Mouse (Mus musculus) kidney, embryonic 14.5 days (tissue): ENCODE results near the gene Scn1a. TPM values are rescaled to one million over a fixed set of nuclear protein-coding genes. Genes with fewer than 3 reads are reported as not detected.

ENCODE experiments used
- ATAC-seq: fragments of 200-750 bp; cut with Nextera tagmentation; 2 replicates; pipeline ENCODE4 v1.8.0; 2017; ENCODE audit warnings: moderate number of reproducible peaks, mild to moderate bottlenecking, moderate TSS enrichment, moderate library complexity; ENCODE audit not compliant: low FRiP score, low TSS enrichment
- H3K27ac ChIP-seq: fragments of 300-500 bp; sonication (generic); 2 replicates; pipeline ENCODE4 v1.5.1; 2014; ENCODE audit warnings: low read depth, mild to moderate bottlenecking, low read length, moderate library complexity, mixed read lengths
- H3K27me3 ChIP-seq: fragments of 300-500 bp; sonication (generic); 2 replicates; pipeline ENCODE4 v1.6.1; 2014; ENCODE audit warnings: mild to moderate bottlenecking, low read length; ENCODE audit not compliant: control insufficient read depth, insufficient read depth
- H3K36me3 ChIP-seq: fragments of 300-500 bp; sonication (generic); 2 replicates; pipeline ENCODE4 v1.6.1; 2014; ENCODE audit warnings: low read length, mixed read lengths; ENCODE audit not compliant: control insufficient read depth, insufficient read depth
- H3K4me1 ChIP-seq: fragments of 300-500 bp; sonication (generic); 2 replicates; pipeline ENCODE4 v1.6.1; 2014; ENCODE audit warnings: low read length, mixed read lengths; ENCODE audit not compliant: control insufficient read depth, insufficient read depth
- H3K4me2 ChIP-seq: fragments of 300-500 bp; sonication (generic); replicated peaks from 2 replicates; pipeline ENCODE4 v1.6.1; 2014; ENCODE audit warnings: low read depth, mild to moderate bottlenecking, low read length
- H3K4me3 ChIP-seq: fragments of 300-500 bp; sonication (generic); 2 replicates; pipeline ENCODE4 v1.5.1; 2014; ENCODE audit warnings: mild to moderate bottlenecking, low read length
- H3K9ac ChIP-seq: fragments of 300-500 bp; sonication (generic); 2 replicates; pipeline ENCODE4 v1.6.1; 2014; ENCODE audit warnings: low read depth, mild to moderate bottlenecking, low read length, moderate library complexity
- H3K9me3 ChIP-seq: fragments of 300-500 bp; sonication (generic); 2 replicates; pipeline ENCODE4 v1.6.1; 2016; ENCODE audit warnings: low read length; ENCODE audit not compliant: control insufficient read depth
- WGBS: fragments of 180-500 bp; shearing (Covaris S2); extraction: QIAGEN DNeasy Blood & Tissue Kit; methylation state at CpG from one replicate; pipeline ENCODE4 v1.1.7; 2014; 5-methylcytosine and 5-hydroxymethylcytosine counted together
- polyA plus RNA-seq: library from polyadenylated mRNA; unstranded; fragments of >200 nt; fragmentation: Nextera tagmentation; extraction: Ambion mirVana; gene quantifications from 2 replicates; pipeline ENCODE4 v1.2.1, GENCODE M21; 2014

The Scn1a gene
- polyA plus RNA-seq, 1 experiment from 2014 or later = 1.3 TPM

DNA sequence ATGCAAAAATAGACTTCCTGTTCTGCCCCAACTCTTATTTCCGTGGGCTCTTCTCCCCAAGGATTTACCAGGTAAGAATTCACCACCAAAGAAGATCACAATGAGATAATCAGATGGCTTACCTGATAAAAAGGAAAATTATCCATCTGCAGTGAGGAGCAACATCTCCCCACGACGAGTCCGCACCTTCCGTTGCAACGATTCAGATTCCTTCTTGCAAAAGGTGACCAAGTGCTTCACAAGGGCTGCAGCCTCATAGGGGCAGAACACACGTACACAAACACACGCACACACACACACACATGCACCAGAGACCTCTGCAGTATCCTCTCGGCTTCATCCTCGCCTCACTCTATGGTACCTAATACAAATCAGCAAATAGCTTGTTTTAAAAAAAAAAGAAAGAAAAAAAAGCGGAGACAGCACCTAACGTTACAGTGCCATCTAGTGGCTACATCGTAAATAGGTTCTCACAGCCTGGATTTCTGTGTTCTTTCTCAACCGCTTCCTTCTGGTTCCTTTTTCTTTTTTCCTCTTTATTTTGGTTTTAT, 30.8 kb downstream of the Scn1a start:
- Histone ChIP-seq H3K36me3 (no peaks in the 10 kb centered on the region), H3K4me1 (0 out of 2 replicates have a peak, but pooled peaks cover 5% of the 10 kb centered on the region), H3K9ac (no peak overlapping the region; the same call in 1 of the 2 replicates), H3K4me3 (peak overlapping the region; percentile 43), H3K27me3 (peaks cover 6% of the 10 kb centered on the region; the same call in 1 of the 2 replicates), H3K27ac (no peak overlapping the region), H3K4me2 (peak overlapping the region; percentile 70), H3K9me3 (no peaks in the 10 kb centered on the region)
- WGBS = 3% methylated on average over 14 of the region's 14 CpGs
- ATAC-seq = peak; percentile 93

DNA sequence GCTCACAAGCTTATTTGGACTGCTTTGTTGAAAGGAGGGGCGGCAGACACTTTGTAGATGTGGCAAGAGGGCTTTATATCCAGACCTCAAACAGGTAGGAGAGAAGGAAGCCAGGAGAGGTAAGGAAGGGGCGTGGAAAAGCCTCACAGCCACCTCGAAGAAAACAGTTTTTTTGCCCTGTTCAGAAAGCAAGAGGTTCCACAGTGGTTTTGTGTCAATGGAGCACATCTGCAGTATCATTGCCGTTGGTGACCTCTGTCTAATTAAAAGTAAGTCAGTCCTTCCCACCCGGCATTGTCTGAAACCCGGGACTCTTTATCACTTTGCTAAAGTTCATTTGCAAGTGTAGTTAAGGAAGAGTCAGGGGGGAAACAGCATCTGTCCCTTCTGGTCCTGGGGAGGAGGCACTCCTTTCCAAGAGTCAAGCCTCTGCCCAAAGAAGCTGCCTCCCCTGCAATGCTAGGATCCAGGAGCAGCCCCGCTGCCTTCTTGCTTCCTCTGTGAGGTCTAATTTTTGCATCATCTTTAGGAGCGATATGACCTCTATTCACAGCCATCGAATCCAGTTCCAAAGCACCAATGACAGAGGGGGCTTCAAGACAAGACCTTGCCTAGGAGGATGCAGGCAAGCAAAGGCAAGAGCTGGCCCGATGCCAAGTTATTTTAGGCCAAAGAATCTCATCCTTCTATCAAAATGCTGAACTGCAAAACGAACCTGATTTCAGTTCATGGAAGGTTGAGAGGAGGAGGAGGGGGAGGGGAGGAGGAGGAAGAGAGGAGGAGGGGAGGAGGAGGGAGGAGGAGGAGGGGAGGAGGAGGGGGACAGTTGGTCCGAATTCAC, 31.5 kb downstream of the Scn1a start:
- no peak overlapping the region for H3K27ac ChIP-seq
- peaks cover 6% of the 10 kb centered on the region; the same call in 1 of the 2 replicates for H3K27me3 ChIP-seq
- WGBS = 7% methylated on average over 12 of the region's 12 CpGs
- H3K36me3 ChIP-seq = no peaks in the 10 kb centered on the region
- peak; percentile 45; the same call in 1 of the 2 replicates for ATAC-seq
- H3K9me3 ChIP-seq = no peaks in the 10 kb centered on the region
- no peak overlapping the region; the same call in 1 of the 2 replicates for H3K9ac ChIP-seq
- peak overlapping the region; percentile 43 for H3K4me3 ChIP-seq
- peak overlapping the region; percentile 70 for H3K4me2 ChIP-seq
- H3K4me1 ChIP-seq = 0 out of 2 replicates have a peak, but pooled peaks cover 5% of the 10 kb centered on the region

DNA sequence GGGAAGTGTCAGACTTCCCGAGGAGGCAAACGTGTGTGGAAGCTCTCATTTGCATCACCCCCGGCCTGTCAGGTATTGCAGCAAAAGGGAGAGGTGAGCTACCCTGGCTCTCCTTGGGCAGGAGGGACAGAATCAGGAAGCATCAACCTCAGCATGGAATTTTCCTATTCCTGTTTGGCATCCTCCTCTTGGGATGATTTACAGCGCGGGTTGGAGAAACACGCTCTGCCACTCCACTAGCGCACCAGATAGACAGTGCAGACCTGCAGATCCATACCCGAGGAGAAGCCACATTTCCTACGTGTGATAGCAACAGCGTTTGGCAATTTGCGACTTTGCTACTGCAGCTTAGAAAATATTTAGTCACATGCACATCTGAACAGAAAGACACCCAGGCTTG, 32.2 kb downstream of the Scn1a start:
- Histone ChIP-seq H3K9me3 (no peaks in the 10 kb centered on the region), H3K4me1 (0 out of 2 replicates have a peak, but pooled peaks cover 5% of the 10 kb centered on the region), H3K27ac (no peak overlapping the region), H3K4me3 (peak overlapping the region; percentile 43; the same call in 1 of the 2 replicates), H3K4me2 (peak overlapping the region; percentile 70), H3K9ac (no peak overlapping the region), H3K36me3 (no peaks in the 10 kb centered on the region), H3K27me3 (peaks cover 6% of the 10 kb centered on the region; the same call in 1 of the 2 replicates)
- no peak for ATAC-seq
- 13% methylated on average over 11 of the region's 11 CpGs for WGBS

DNA sequence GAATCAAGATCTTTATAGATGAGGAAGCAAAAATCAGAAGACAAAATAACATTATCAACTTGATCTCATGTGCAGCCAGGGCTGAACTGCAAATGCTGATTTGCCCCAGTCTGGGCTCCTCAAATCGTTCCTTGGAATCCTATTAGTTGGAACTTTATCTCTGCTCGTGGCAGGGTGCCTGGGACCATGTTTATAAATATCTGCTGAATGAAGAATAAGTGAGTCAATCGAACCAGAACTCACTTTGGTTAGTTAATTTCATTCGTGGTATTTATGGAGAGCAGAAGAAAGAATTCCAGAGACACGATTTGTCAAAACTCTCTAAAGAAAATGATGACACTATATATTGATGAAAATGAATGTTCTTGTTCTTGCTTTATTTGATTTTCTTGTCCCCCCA, 48.1 kb downstream of the Scn1a start:
- no peak overlapping the region for H3K9ac ChIP-seq
- 81% methylated on average over 5 of the region's 5 CpGs for WGBS

DNA sequence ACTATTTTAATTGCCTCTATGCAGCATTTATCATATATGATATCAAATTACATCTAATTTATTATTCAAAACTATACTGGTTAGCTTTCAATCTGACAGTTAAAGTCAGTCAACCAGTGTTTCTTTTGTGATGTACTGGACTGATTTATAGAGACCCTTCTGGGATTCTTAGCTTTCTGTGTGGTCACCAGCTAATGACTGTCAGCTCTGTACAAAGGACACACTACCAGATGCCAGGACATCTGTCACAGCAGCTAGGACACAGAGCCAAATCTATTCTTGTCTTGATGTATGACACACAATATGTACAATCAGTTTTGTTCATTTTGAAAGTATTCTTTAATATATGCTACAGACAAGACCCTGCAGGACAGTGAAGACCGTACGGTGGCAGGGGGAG, 72.7 kb downstream of the Scn1a start:
- ATAC-seq = no peak
- no peaks in the 10 kb centered on the region for H3K4me1 ChIP-seq
- H3K4me3 ChIP-seq = no peak overlapping the region
- no peak overlapping the region for H3K27ac ChIP-seq
- WGBS = 90% methylated on average over 2 of the region's 2 CpGs
- no peaks in the 10 kb centered on the region for H3K36me3 ChIP-seq
- H3K27me3 ChIP-seq = no peaks in the 10 kb centered on the region
- no peaks in the 10 kb centered on the region for H3K9me3 ChIP-seq
- H3K4me2 ChIP-seq = no peak overlapping the region
- H3K9ac ChIP-seq = no peak overlapping the region

More for the DNA sequence above, 48.1 kb downstream of the Scn1a start:
- no peak overlapping the region for H3K4me3 ChIP-seq
- no peaks in the 10 kb centered on the region for H3K27me3 ChIP-seq
- H3K27ac ChIP-seq = no peak overlapping the region
- H3K4me1 ChIP-seq = no peaks in the 10 kb centered on the region
- no peak for ATAC-seq
- H3K36me3 ChIP-seq = no peaks in the 10 kb centered on the region
- H3K9me3 ChIP-seq = no peaks in the 10 kb centered on the region
- H3K4me2 ChIP-seq = no peak overlapping the region

DNA sequence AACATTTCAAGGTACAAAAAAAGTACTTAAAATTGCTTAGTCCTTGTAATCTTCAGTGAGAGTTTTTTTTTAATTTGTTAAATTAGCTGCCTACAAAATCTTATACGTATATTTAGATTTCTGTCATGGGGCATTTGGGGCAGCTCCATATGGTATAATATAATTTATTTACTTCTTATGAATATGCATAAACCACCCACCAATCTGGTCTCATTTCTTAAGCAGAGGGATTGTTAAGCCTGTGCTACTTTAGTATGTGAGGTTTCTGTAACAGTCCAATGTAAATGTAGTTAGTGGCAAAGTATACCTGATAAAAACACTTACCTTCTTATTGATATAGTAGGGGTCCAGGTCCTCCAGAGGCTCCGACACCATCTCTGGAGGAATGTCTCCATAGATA, 90.0 kb downstream of the Scn1a start:
- Histone ChIP-seq H3K27ac (no peak overlapping the region), H3K27me3 (no peaks in the 10 kb centered on the region), H3K36me3 (no peaks in the 10 kb centered on the region), H3K4me1 (no peaks in the 10 kb centered on the region), H3K4me3 (no peak overlapping the region), H3K9me3 (no peaks in the 10 kb centered on the region), H3K9ac (no peak overlapping the region), H3K4me2 (no peak overlapping the region)
- no peak for ATAC-seq
- 93% methylated on average over 2 of the region's 2 CpGs for WGBS

DNA sequence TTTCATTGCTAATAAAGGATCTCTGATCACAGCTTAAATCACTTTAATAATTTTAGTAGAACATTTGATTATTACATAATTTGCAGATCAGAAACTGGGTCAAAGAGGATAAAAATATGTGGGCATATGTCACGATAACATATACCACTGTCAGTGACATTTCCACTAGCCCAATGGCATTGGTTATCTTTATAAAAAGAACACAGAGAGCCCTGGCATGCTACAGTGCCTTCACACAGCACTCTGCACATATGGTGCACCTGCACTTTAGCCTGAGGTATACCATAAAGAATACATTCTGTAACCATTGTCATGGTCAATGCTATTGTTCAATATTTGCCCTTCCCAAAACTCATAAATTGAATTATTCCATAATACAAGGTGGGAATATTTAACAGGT, 94.0 kb downstream of the Scn1a start:
- H3K27ac ChIP-seq = no peak overlapping the region
- 97% methylated on average over 1 of the region's 1 CpGs for WGBS
- no peak for ATAC-seq

DNA sequence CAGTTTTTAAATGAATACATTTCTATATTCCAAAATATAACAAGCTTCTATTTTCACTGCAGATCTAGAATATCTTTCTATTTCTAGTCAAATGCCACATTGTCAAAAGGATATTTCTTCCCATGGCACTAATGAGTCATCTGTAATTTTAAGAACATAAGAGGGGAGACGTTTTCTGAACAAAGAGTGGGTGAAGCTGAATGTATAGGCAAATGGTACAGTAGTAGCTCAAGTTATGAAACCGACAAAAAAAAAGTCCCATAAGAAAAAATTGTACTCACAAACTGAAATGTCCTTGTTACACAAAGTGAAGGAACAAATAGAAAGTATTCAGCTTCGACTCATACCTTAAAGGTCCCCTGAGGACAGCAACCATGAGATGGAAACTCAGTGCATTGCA, 94.5 kb downstream of the Scn1a start:
- no peak overlapping the region for H3K9ac ChIP-seq
- H3K36me3 ChIP-seq = no peaks in the 10 kb centered on the region
- no peak overlapping the region for H3K4me3 ChIP-seq
- H3K4me2 ChIP-seq = no peak overlapping the region
- ATAC-seq = no peak
- no peaks in the 10 kb centered on the region for H3K9me3 ChIP-seq
- H3K27ac ChIP-seq = no peak overlapping the region
- H3K27me3 ChIP-seq = no peaks in the 10 kb centered on the region
- no peaks in the 10 kb centered on the region for H3K4me1 ChIP-seq
- WGBS = 83% methylated on average over 3 of the region's 3 CpGs

More for the DNA sequence above, 94.0 kb downstream of the Scn1a start:
- no peaks in the 10 kb centered on the region for H3K27me3 ChIP-seq
- no peak overlapping the region for H3K4me3 ChIP-seq
- no peaks in the 10 kb centered on the region for H3K36me3 ChIP-seq
- H3K9me3 ChIP-seq = no peaks in the 10 kb centered on the region
- no peak overlapping the region for H3K4me2 ChIP-seq
- no peak overlapping the region for H3K9ac ChIP-seq
- H3K4me1 ChIP-seq = no peaks in the 10 kb centered on the region

DNA sequence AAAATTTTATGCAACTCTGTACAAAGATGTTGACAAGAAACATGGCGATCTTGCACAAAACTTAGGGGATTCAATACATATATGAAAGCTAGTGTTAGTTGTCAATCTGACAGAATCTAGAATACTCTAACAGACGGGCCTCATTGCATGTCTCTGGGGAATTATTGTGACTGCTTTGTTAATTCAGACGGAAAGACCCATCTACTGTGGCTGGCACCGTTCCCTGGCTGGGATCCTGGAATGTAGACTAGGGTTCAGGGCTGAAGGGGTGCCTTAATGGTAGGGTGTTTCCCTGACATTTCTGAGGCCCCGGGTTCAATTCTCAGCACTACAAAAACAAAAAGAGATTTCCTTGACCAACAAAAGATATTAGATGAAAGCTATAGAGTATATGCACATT, 103.2 kb downstream of the Scn1a start:
- WGBS = 69% methylated on average over 5 of the region's 5 CpGs
- H3K9ac ChIP-seq = no peak overlapping the region
- no peaks in the 10 kb centered on the region for H3K9me3 ChIP-seq
- H3K4me2 ChIP-seq = no peak overlapping the region
- H3K27me3 ChIP-seq = no peaks in the 10 kb centered on the region
- H3K36me3 ChIP-seq = no peaks in the 10 kb centered on the region
- no peaks in the 10 kb centered on the region for H3K4me1 ChIP-seq
- no peak overlapping the region for H3K27ac ChIP-seq
- no peak overlapping the region for H3K4me3 ChIP-seq
- no peak for ATAC-seq
